Mouse (Mus musculus) frontal cortex, postnatal 10 days (tissue): ENCODE results near the gene Vmn2r90.
"Not testable (repeated sequence)": the region's sequence is repeated elsewhere in the genome, so short reads cannot be mapped to it uniquely, and the experiment has no call there.

Source experiments
- DNase-seq, 2 experiments: peaks; one replicate each; pipeline ENCODE4 v3.0.0; 2022; ENCODE audit warnings: low spot score in 2 of 2, mixed read lengths in 1 of 2

Vmn2r90 gene

GRCm38 (mm10) chr17:17703447-17703846 is at the start of gene Vmn2r90:
Vmn2r90 (plus strand) TSS chr17:17703747.
- no peak for DNase-seq

- DNase-seq: no peak
Measured at GRCm38 (mm10) chr17:17654997-17655828, 48.3 kb upstream of the Vmn2r90 start.

- DNase-seq: no peak
Measured at GRCm38 (mm10) chr17:17655829-17656176, 47.7 kb upstream of the Vmn2r90 start.

GRCm38 (mm10) chr17:17678781-17679180 is 24.8 kb upstream of the Vmn2r90 start:
- DNase-seq: no peak

- no peak for DNase-seq
Measured at GRCm38 (mm10) chr17:17690659-17691058, 12.9 kb upstream of the Vmn2r90 start.

GRCm38 (mm10) chr17:17732396-17732795 is 28.8 kb downstream of the Vmn2r90 start:
- not testable (repeated sequence) for DNase-seq

- no peak for DNase-seq
Measured at GRCm38 (mm10) chr17:17738635-17739034, 35.1 kb downstream of the Vmn2r90 start.

GRCm38 (mm10) chr17:17739300-17739699 is 35.8 kb downstream of the Vmn2r90 start:
- DNase-seq: not testable (repeated sequence)

- not testable (repeated sequence) for DNase-seq
Measured at GRCm38 (mm10) chr17:17739936-17740335, 36.4 kb downstream of the Vmn2r90 start.

GRCm38 (mm10) chr17:17741516-17741915 is 38.0 kb downstream of the Vmn2r90 start:
- not testable (repeated sequence) for DNase-seq

- DNase-seq: peak; percentile 5 to 44
Measured at GRCm38 (mm10) chr17:17749371-17749770, 45.8 kb downstream of the Vmn2r90 start.

- no peak for DNase-seq
Measured at GRCm38 (mm10) chr17:17762614-17763293, 59.2 kb downstream of the Vmn2r90 start.

GRCm38 (mm10) chr17:17764206-17764605 is 60.7 kb downstream of the Vmn2r90 start:
- DNase-seq: no peak

GRCm38 (mm10) chr17:17766481-17766880 is 62.9 kb downstream of the Vmn2r90 start:
- DNase-seq: peak in 1 of 2 experiments; percentile 4
